Mouse (Mus musculus): ENCODE results near the gene Cnpy1.

DNA sequence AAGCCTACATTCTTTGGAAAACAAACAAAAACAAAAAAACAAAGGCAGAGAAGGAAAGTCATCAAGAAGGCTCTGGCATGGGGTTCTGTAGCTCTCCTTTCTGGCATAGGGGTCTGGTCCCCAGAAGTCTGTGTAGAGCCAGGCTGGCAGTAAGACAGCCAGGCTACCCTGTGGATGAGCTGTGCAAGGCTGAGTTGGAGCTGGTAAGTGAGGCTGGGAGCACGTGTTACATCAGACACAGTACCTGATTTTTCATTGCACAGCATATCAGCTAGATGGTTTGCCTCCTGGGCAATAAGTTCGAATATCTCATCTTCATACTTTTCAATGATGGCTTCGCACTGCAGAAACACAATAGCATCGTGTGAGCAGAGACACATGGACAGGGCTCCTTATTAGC is 38.6 kb downstream of the Cnpy1 start:
- no peak for TF ChIP-seq POLR2A (IDR thresholded peaks at IDR 0.05; ENCODE audit: insufficient read length, low read depth)
- no peak for TF ChIP-seq E2F4 (IDR thresholded peaks at IDR 0.05; ENCODE audit: insufficient read depth)
- TF ChIP-seq MAX (IDR thresholded peaks at IDR 0.05; ENCODE audit: low read depth): no peak

Data from myocyte (in vitro differentiated cells).